Mouse (Mus musculus) olfactory bulb, adult 2 months (tissue): ENCODE measurements around the gene Jakmip3.

Source experiments
- CTCF ChIP-seq: fragments of 200-500 bp; IDR thresholded peaks from 2 replicates; pipeline ENCODE4 v1.5.1; 2012; ENCODE audit warnings: low read depth, mild to moderate bottlenecking, low read length, moderate library complexity; ENCODE audit not compliant: insufficient read depth
- POLR2A ChIP-seq: fragments of 200-500 bp; IDR thresholded peaks from 2 replicates; pipeline ENCODE4 v1.6.1; 2012; ENCODE audit warnings: mild to moderate bottlenecking, low read depth, low read length, moderate library complexity; ENCODE audit not compliant: insufficient read depth

DNA sequence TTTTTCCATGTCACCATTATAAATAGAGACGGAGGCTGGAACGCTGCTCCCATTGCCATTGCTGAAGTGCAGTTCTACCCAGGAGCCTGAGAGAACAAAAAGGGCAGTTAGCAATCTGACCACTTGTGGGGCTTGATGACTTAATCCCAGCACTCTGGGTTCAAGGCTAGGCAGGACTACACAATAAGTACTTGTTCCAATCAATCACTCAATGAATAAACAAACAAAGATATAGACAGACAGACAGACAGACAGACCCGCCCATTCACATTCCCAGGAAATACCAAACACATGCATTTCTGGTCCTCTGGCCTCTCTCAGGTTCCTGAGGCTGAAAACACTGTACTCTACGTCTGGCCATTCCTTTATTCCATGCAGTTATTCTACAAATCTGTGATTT, 41.8 kb upstream of the Jakmip3 start:
- no peak for TF ChIP-seq CTCF
- TF ChIP-seq POLR2A, result no peak
